Mouse (Mus musculus) MEL (cell line): ENCODE results near the gene Cyp27a1.

Experiments
- CTCF ChIP-seq, 3 experiments: IDR thresholded peaks in 2 of 3; conservative IDR thresholded peaks in 1 of 3; 2 replicates each; pipeline ENCODE4 v1.5.1; 2011 to 2012; ENCODE audit warnings: low read length in 3 of 3, low read depth in 2 of 3, mild to moderate bottlenecking in 2 of 3, improper control_type of control experiment in 1 of 3, inconsistent platforms in 1 of 3, mixed read lengths in 1 of 3, moderate library complexity in 1 of 3; ENCODE audit not compliant: control insufficient read depth in 1 of 3, insufficient read depth in 1 of 3, poor library complexity in 1 of 3, severe bottlenecking in 1 of 3
- EP300 ChIP-seq, 2 experiments: IDR thresholded peaks; 2 replicates each; pipeline ENCODE4 v1.6.1; 2011; ENCODE audit warnings: improper control_type of control experiment in 2 of 2, low read length in 2 of 2, low read depth in 1 of 2, mild to moderate bottlenecking in 1 of 2
- GABPA ChIP-seq: IDR thresholded peaks from 2 replicates; pipeline ENCODE4 v1.6.1; 2012; ENCODE audit warnings: low read depth, mild to moderate bottlenecking, inconsistent platforms, low read length, improper control_type of control experiment, moderate library complexity
- HCFC1 ChIP-seq: IDR thresholded peaks from 2 replicates; pipeline ENCODE4 v1.6.1; 2012; ENCODE audit warnings: low read depth, mild to moderate bottlenecking, inconsistent platforms, low read length, improper control_type of control experiment, moderate library complexity
- MAX ChIP-seq: IDR thresholded peaks from 2 replicates; pipeline ENCODE4 v1.6.1; 2011; ENCODE audit warnings: low read length, improper control_type of control experiment
- NELFE ChIP-seq: IDR thresholded peaks from 2 replicates; pipeline ENCODE4 v1.6.1; 2011; ENCODE audit warnings: low read depth, low read length, improper control_type of control experiment
- NRF1 ChIP-seq: IDR thresholded peaks from 2 replicates; pipeline ENCODE4 v1.6.1; 2014; ENCODE audit warnings: low read depth, mild to moderate bottlenecking, inconsistent platforms, low read length, improper control_type of control experiment, moderate library complexity; ENCODE audit not compliant: poor library complexity, insufficient read depth, severe bottlenecking
- POLR2A ChIP-seq, 2 experiments: IDR thresholded peaks; 2 replicates each; pipeline ENCODE4 v1.6.1; 2011 to 2012; ENCODE audit warnings: low read length in 2 of 2, mild to moderate bottlenecking in 2 of 2, control low read depth in 1 of 2, improper control_type of control experiment in 1 of 2, low read depth in 1 of 2, moderate library complexity in 1 of 2; ENCODE audit not compliant: control insufficient read depth in 1 of 2, insufficient read depth in 1 of 2, poor library complexity in 1 of 2
- POLR2AphosphoS5 ChIP-seq: IDR thresholded peaks from 2 replicates; pipeline ENCODE4 v1.6.1; 2012; ENCODE audit warnings: low read depth, borderline replicate concordance, mild to moderate bottlenecking, inconsistent platforms, low read length, moderate library complexity, mixed read lengths
- TCF12 ChIP-seq: IDR thresholded peaks from 2 replicates; pipeline ENCODE4 v1.6.1; 2014; ENCODE audit warnings: low read depth, mild to moderate bottlenecking, inconsistent platforms, low read length, improper control_type of control experiment, moderate library complexity

DNA sequence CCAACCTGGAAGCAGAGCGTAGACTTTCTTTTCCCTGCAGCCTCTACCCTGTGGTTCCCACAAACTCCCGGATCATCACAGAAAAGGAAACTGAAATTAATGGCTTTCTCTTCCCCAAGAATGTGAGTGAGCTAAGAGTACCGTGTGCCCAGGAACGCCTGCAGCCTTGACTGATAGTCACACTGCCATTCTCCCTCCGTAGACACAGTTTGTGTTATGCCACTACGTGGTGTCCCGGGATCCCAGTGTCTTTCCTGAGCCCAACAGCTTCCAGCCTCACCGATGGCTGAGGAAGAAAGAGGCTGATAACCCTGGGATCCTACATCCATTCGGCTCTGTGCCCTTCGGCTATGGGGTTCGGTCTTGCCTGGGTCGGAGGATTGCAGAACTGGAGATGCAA lies 23.6 kb downstream of the Cyp27a1 start:
- TF ChIP-seq NRF1, result no peak
- no peak for TF ChIP-seq POLR2A (IDR thresholded peaks at IDR 0.05; ENCODE audit: control insufficient read depth in 1 of 2, insufficient read depth in 1 of 2, low read depth in 1 of 2, low read length in 2 of 2, poor library complexity in 1 of 2)
- no peak for TF ChIP-seq TCF12
- TF ChIP-seq POLR2AphosphoS5, result no peak
- TF ChIP-seq NELFE, result no peak
- no peak for TF ChIP-seq CTCF (IDR thresholded peaks at IDR 0.05 in 2 of 3, conservative IDR thresholded peaks at IDR 0.05 in 1 of 3; ENCODE audit: control insufficient read depth in 1 of 3, insufficient read depth in 1 of 3, low read depth in 2 of 3, low read length in 3 of 3, poor library complexity in 1 of 3, severe bottlenecking in 1 of 3)
- TF ChIP-seq GABPA, result no peak
- TF ChIP-seq HCFC1, result no peak
- no peak for TF ChIP-seq MAX
- TF ChIP-seq EP300 (IDR thresholded peaks at IDR 0.05; ENCODE audit: low read depth in 1 of 2, low read length in 2 of 2), result no peak
